Mouse (Mus musculus): ENCODE data around the gene Igdcc4.

- TF ChIP-seq CTCF (IDR thresholded peaks at IDR 0.05; ENCODE audit: control insufficient read depth, insufficient read depth, low read length), result no peak
- TF ChIP-seq POLR2A (IDR thresholded peaks at IDR 0.05; ENCODE audit: borderline replicate concordance, control insufficient read depth, low read depth, low read length), result no peak
Observed at GRCm38 (mm10) chr9:65106821-65107220, 5.5 kb downstream of the Igdcc4 start.
